Mouse (Mus musculus) megakaryocyte, embryonic 14.5 days (primary cell): ENCODE measurements around the gene Gm20906. TPM values are rescaled to one million over a fixed set of nuclear protein-coding genes. Genes with fewer than 3 reads are reported as not detected.
"Not testable (repeated sequence)": the region's sequence is repeated elsewhere in the genome, so short reads cannot be mapped to it uniquely, and the experiment has no call there.

Experiments
- H3K27me3 ChIP-seq: replicated peaks from 2 replicates; pipeline ENCODE3; 2012; ENCODE audit warnings: inconsistent platforms
- H3K36me3 ChIP-seq: replicated peaks from 2 replicates; pipeline ENCODE3; 2012; ENCODE audit warnings: low read length, inconsistent platforms, mixed read lengths
- H3K4me1 ChIP-seq: 2 replicates; pipeline ENCODE4 v1.6.1; 2012; ENCODE audit warnings: inconsistent platforms
- H3K4me3 ChIP-seq: replicated peaks from 2 replicates; pipeline ENCODE3; 2012; ENCODE audit warnings: moderate library complexity, mild to moderate bottlenecking, inconsistent platforms
- H3K9me3 ChIP-seq: 2 replicates; pipeline ENCODE4 v1.6.1; 2012; ENCODE audit warnings: inconsistent platforms
- polyA plus RNA-seq: library from polyadenylated mRNA; stranded (reverse); fragments of >175 nt; gene quantifications from 2 replicates; pipeline ENCODE4 v1.2.3, GENCODE M21; 2012; ENCODE audit warnings: low replicate concordance; ENCODE audit not compliant: insufficient read depth

Gene Gm20906
- not detected in 2 replicates for polyA plus RNA-seq

GRCm38 (mm10) chrY:87550666-87551065 is at the start of gene Gm20906:
Gene Gm20906 (plus strand): TSS chrY:87550966.
- not testable (repeated sequence) for H3K27me3 ChIP-seq, H3K9me3 ChIP-seq, H3K4me3 ChIP-seq, H3K36me3 ChIP-seq, H3K4me1 ChIP-seq
